Mouse (Mus musculus) kidney, embryonic 14.5 days (tissue): ENCODE data around the gene Itgb8. TPM values are rescaled to one million over a fixed set of nuclear protein-coding genes. Genes with fewer than 3 reads are reported as not detected.

Experiments
- ATAC-seq: fragments of 200-750 bp; cut with Nextera tagmentation; 2 replicates; pipeline ENCODE4 v1.8.0; 2017; ENCODE audit warnings: moderate number of reproducible peaks, mild to moderate bottlenecking, moderate TSS enrichment, moderate library complexity; ENCODE audit not compliant: low FRiP score, low TSS enrichment
- H3K27ac ChIP-seq: fragments of 300-500 bp; sonication (generic); 2 replicates; pipeline ENCODE4 v1.5.1; 2014; ENCODE audit warnings: low read depth, mild to moderate bottlenecking, low read length, moderate library complexity, mixed read lengths
- H3K27me3 ChIP-seq: fragments of 300-500 bp; sonication (generic); 2 replicates; pipeline ENCODE4 v1.6.1; 2014; ENCODE audit warnings: mild to moderate bottlenecking, low read length; ENCODE audit not compliant: control insufficient read depth, insufficient read depth
- H3K36me3 ChIP-seq: fragments of 300-500 bp; sonication (generic); 2 replicates; pipeline ENCODE4 v1.6.1; 2014; ENCODE audit warnings: low read length, mixed read lengths; ENCODE audit not compliant: control insufficient read depth, insufficient read depth
- H3K4me1 ChIP-seq: fragments of 300-500 bp; sonication (generic); 2 replicates; pipeline ENCODE4 v1.6.1; 2014; ENCODE audit warnings: low read length, mixed read lengths; ENCODE audit not compliant: control insufficient read depth, insufficient read depth
- H3K4me2 ChIP-seq: fragments of 300-500 bp; sonication (generic); replicated peaks from 2 replicates; pipeline ENCODE4 v1.6.1; 2014; ENCODE audit warnings: low read depth, mild to moderate bottlenecking, low read length
- H3K4me3 ChIP-seq: fragments of 300-500 bp; sonication (generic); 2 replicates; pipeline ENCODE4 v1.5.1; 2014; ENCODE audit warnings: mild to moderate bottlenecking, low read length
- H3K9ac ChIP-seq: fragments of 300-500 bp; sonication (generic); 2 replicates; pipeline ENCODE4 v1.6.1; 2014; ENCODE audit warnings: low read depth, mild to moderate bottlenecking, low read length, moderate library complexity
- H3K9me3 ChIP-seq: fragments of 300-500 bp; sonication (generic); 2 replicates; pipeline ENCODE4 v1.6.1; 2016; ENCODE audit warnings: low read length; ENCODE audit not compliant: control insufficient read depth
- WGBS: fragments of 180-500 bp; shearing (Covaris S2); extraction: QIAGEN DNeasy Blood & Tissue Kit; methylation state at CpG from one replicate; pipeline ENCODE4 v1.1.7; 2014; 5-methylcytosine and 5-hydroxymethylcytosine counted together
- polyA plus RNA-seq: library from polyadenylated mRNA; unstranded; fragments of >200 nt; fragmentation: Nextera tagmentation; extraction: Ambion mirVana; gene quantifications from 2 replicates; pipeline ENCODE4 v1.2.1, GENCODE M21; 2014

Itgb8 gene
- polyA plus RNA-seq, 1 experiment from 2014 or later, result 3.7 TPM

GRCm38 (mm10) chr12:119237921-119238695 lies 494 bp downstream of the Itgb8 start:
- H3K27me3 ChIP-seq, result no peaks in the 10 kb centered on the region

GRCm38 (mm10) chr12:119237241-119237920 lies 1.2 kb downstream of the Itgb8 start:
- H3K9me3 ChIP-seq, result no peaks in the 10 kb centered on the region
- peak overlapping the region; percentile 85; the same call in 1 of the 2 replicates for H3K27ac ChIP-seq
- 2% methylated on average over 13 of the region's 13 CpGs for WGBS
- H3K4me1 ChIP-seq, result no peaks in the 10 kb centered on the region
- no peaks in the 10 kb centered on the region for H3K36me3 ChIP-seq
- H3K4me3 ChIP-seq, result peak overlapping the region; percentile 62
- no peaks in the 10 kb centered on the region for H3K27me3 ChIP-seq
- H3K4me2 ChIP-seq, result peak overlapping the region; percentile 87
- H3K9ac ChIP-seq, result peak overlapping the region; percentile 74
- ATAC-seq, result no peak

More at GRCm38 (mm10) chr12:119237921-119238695, 494 bp downstream of the Itgb8 start:
- ATAC-seq, result peak; percentile 88
- Histone ChIP-seq H3K4me2 (peak overlapping the region; percentile 87), H3K4me1 (no peaks in the 10 kb centered on the region), H3K4me3 (peak overlapping the region; percentile 62), H3K9me3 (no peaks in the 10 kb centered on the region), H3K27ac (peak overlapping the region; percentile 85), H3K9ac (peak overlapping the region; percentile 74), H3K36me3 (no peaks in the 10 kb centered on the region)
- under 1% methylated on average over 35 of the region's 35 CpGs for WGBS

DNA sequence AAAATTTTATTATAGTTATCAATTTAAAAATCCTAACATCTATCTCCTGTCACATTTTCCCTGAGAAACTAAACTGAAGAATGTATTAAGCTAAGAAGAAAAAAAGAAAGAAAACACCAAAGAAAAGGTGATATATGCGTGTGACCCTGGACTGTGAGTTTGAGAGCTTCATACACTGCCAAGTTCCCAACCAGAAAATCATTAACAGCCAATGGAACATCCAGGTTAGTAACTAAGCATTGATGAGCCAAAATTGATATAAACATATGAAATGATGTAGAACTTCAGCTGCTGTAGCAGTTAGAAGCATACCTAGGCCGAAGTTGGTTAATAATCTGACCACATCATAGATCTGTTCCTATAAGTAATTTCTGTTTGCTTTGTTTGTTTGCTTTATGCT lies 6.8 kb downstream of the Itgb8 start:
- Histone ChIP-seq H3K4me3 (no peak overlapping the region), H3K9me3 (no peaks in the 10 kb centered on the region), H3K36me3 (no peaks in the 10 kb centered on the region), H3K27me3 (no peaks in the 10 kb centered on the region), H3K4me1 (no peaks in the 10 kb centered on the region), H3K9ac (no peak overlapping the region), H3K27ac (no peak overlapping the region), H3K4me2 (no peak overlapping the region)
- no peak for ATAC-seq
- 93% methylated on average over 2 of the region's 2 CpGs for WGBS

GRCm38 (mm10) chr12:119230444-119230843 lies 8.2 kb downstream of the Itgb8 start:
- H3K9ac ChIP-seq, result no peak overlapping the region
- H3K27me3 ChIP-seq, result no peaks in the 10 kb centered on the region
- H3K36me3 ChIP-seq, result no peaks in the 10 kb centered on the region
- H3K4me2 ChIP-seq, result no peak overlapping the region
- H3K9me3 ChIP-seq, result no peaks in the 10 kb centered on the region
- H3K27ac ChIP-seq, result no peak overlapping the region
- ATAC-seq, result no peak
- no peak overlapping the region for H3K4me3 ChIP-seq
- no peaks in the 10 kb centered on the region for H3K4me1 ChIP-seq

DNA sequence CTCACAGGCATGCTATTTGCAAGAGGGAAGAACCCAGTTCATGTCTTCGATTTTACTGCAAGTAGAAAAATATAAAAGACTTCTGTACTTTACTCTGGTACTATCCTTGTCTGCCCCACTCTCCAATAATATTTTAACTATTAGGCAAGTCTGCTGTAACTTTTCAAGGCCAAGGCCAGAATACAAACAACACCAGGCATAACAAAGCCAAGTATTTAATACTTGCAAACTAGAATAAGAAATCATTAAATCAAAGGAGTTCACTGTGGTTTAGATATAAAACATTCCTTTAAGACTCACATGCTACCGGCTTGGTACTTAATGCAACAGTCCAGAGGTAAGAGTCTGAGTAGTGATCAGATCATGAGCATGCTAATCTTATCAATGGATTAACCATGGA lies 9.0 kb downstream of the Itgb8 start:
- Histone ChIP-seq H3K36me3 (no peaks in the 10 kb centered on the region), H3K4me3 (no peak overlapping the region), H3K27me3 (no peaks in the 10 kb centered on the region), H3K9me3 (no peaks in the 10 kb centered on the region), H3K9ac (no peak overlapping the region), H3K4me1 (no peaks in the 10 kb centered on the region), H3K27ac (no peak overlapping the region), H3K4me2 (no peak overlapping the region)
- ATAC-seq, result no peak
- WGBS, result 83% methylated on average over 2 of the region's 2 CpGs

DNA sequence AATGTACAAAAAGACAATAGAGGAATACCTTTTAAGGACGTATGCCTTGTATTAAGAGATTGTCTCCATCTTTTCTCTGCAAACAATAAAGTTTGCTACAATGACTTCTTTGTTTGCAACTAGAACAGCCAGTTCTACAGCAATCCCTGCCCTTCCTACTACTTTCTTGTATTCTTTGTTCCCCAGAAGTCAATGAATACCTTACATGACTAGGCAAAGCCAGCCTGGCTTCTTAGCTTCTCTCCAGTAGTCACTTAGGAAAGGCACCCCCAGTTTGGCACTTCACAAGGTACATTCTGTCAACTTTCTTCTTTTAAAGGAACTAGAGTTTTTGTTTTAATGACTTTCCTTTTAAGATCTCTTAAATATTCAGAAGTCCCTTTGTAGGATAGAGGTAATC lies 10.7 kb downstream of the Itgb8 start:
- Histone ChIP-seq H3K9me3 (no peaks in the 10 kb centered on the region), H3K27ac (no peak overlapping the region), H3K9ac (no peak overlapping the region), H3K4me2 (no peak overlapping the region), H3K4me1 (no peaks in the 10 kb centered on the region), H3K36me3 (no peaks in the 10 kb centered on the region), H3K4me3 (no peak overlapping the region), H3K27me3 (no peaks in the 10 kb centered on the region)
- ATAC-seq, result no peak
- WGBS, result 80% methylated on average over 1 of the region's 1 CpGs

DNA sequence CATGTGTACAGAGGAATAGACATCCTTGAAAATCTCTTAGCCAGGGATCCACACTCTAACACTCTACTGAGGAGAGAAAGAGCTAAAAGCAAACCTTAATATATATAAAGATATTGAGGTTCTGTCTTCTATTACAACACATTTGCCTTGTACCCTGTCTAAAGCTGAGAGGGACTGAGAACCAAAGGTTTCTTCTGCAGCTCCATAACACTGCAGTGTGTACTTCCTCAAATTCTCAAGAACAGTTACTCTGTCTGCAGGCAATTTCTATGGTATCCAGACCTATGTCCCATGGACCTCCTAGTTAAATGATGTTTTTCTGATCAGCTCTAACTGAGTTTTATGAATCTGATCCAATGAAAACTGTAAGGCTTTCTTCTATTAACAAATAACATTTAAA lies 13.9 kb downstream of the Itgb8 start:
- Histone ChIP-seq H3K4me2 (no peak overlapping the region), H3K4me1 (no peaks in the 10 kb centered on the region)
- ATAC-seq, result no peak

DNA sequence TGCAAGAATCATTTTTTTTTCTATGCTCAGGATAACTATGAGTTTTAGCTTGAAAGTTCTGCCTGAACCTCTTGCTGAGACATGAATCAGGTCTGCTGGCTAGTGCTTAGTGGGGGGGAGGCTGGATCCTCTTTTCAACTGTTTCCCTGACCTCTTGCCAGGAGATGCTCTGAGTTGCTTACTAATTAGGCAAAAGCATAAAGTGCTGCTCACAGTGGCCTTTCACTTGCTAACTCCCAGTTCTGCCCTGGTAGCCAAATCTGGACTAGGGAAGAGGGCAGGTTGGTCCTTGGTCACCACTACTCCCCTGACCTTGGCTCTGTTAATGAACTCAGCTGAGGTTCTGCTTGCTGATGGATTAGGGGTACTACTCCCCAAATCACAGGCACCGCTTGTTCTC lies 19.2 kb downstream of the Itgb8 start:
- no peak overlapping the region for H3K4me2 ChIP-seq
- no peak overlapping the region for H3K27ac ChIP-seq
- H3K36me3 ChIP-seq, result no peaks in the 10 kb centered on the region
- no peak for ATAC-seq
- H3K27me3 ChIP-seq, result no peaks in the 10 kb centered on the region
- H3K9me3 ChIP-seq, result no peaks in the 10 kb centered on the region
- no peak overlapping the region for H3K4me3 ChIP-seq
- 84% methylated on average over 1 of the region's 1 CpGs for WGBS
- H3K9ac ChIP-seq, result no peak overlapping the region
- no peaks in the 10 kb centered on the region for H3K4me1 ChIP-seq

More for the DNA sequence above, 13.9 kb downstream of the Itgb8 start:
- no peak overlapping the region for H3K9ac ChIP-seq
- H3K36me3 ChIP-seq, result no peaks in the 10 kb centered on the region
- H3K9me3 ChIP-seq, result no peaks in the 10 kb centered on the region
- no peak overlapping the region for H3K27ac ChIP-seq
- no peak overlapping the region for H3K4me3 ChIP-seq
- no peaks in the 10 kb centered on the region for H3K27me3 ChIP-seq

GRCm38 (mm10) chr12:119217700-119218265 lies 20.8 kb downstream of the Itgb8 start:
- H3K27me3 ChIP-seq, result no peaks in the 10 kb centered on the region
- H3K9ac ChIP-seq, result no peak overlapping the region
- H3K4me2 ChIP-seq, result no peak overlapping the region
- H3K4me1 ChIP-seq, result no peaks in the 10 kb centered on the region
- ATAC-seq, result no peak
- no peaks in the 10 kb centered on the region for H3K9me3 ChIP-seq
- no peak overlapping the region for H3K27ac ChIP-seq
- no peaks in the 10 kb centered on the region for H3K36me3 ChIP-seq
- no peak overlapping the region for H3K4me3 ChIP-seq
